Mouse (Mus musculus) 3T3-L1 (cell line): ENCODE results near the gene Gmpr2.

ENCODE experiments used
- DNase-seq: peaks from one replicate; pipeline ENCODE4 v3.0.0-alpha.2; 2015; ENCODE audit warnings: low read depth, low spot score

Gmpr2 gene

DNA sequence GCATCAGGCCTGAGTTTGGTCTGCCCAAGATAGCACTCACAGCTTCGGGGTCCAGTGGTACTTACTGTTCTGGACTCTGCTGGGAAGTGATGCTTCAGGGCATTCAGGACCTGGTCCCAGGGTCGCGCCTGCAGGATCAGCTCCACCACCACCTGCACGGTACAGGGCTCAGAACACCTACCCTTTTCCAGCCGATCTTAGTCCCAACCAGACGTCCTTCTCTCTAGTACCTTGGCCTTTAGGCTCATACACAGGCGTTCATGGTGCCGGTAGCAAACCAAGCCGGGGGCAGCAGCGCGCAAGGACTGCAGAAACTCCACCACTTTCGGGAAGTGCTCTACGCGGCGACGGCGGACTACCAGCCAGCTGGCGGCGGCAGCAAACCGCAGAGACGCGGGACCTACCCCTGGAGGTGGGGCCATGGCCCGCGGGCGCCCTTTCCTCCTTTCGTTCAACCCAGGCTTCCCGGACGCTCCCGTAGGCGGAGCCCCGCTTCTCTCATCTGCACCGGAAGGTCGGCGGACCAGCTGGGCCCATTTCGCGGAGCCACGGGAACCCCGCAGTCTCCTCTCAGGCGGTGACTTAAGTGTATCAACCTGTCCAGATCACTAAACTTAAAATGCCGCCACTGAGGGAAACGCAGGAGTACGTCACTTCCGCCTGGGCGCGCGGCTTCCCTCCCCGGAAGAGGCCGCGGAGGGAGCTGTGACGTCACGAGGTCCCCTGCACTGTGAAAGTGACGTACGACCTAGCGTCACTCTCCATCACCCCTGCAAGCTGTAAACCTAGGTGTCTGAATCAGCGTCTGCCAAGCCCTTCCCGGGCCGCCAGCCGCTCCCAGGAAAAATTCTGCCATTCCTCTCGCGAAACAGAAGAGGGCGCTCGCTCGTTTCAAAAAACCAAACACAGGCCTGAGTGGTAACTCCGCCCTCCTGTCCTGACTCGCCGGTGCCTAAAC lies 9.7 kb downstream of the Gmpr2 start, which contains the start of gene Tinf2:
Tinf2 (minus strand) TSS at position 661 of the 958 bp plus-strand sequence.
- peak; percentile 92 for DNase-seq

DNA sequence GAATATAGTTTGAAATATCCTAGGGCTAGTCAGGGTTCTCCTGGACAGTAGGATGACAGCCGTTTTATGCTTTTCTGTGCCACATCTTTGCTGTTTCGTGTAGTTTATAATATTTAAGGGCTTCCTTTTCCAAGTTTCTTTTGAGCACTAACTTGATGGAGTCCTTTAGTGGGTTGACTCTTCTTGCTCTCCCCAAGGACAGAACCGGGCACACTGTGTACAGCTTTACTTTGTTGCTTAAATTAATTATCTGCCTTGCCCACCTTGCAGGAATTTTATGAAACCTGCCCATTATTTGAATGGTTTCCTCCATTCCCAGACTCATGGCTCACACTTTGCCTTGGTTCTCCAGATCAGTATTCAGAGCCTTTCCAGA lies 10.4 kb downstream of the Gmpr2 start:
- DNase-seq, result no peak

GRCm38 (mm10) chr14:55689433-55689832 lies 17.7 kb downstream of the Gmpr2 start:
- no peak for DNase-seq

GRCm38 (mm10) chr14:55697226-55697625 lies 25.5 kb downstream of the Gmpr2 start:
- DNase-seq, result no peak

DNA sequence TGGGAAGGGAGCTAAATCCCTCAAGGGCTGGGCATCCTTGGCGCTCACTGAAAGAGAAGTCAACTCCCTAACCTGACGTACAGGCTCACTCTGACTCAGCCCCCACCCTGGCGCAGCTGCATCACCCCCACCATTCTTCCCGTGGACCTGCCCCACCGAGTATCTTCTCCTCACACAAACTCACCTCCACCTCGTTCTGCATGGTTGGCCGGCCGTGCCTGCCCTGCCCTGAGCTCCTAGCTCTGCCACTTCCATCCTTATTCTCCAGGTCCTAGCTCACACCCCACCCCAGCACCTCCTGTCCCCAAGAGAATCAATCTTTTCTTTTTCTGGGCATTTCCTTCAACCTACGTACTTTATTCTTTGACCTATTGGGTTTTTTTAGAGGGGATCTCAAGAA lies 29.4 kb downstream of the Gmpr2 start:
- DNase-seq, result no peak

- no peak for DNase-seq
These were observed 31.0 kb downstream of the Gmpr2 start for GRCm38 (mm10) chr14:55702761-55703160.

- DNase-seq, result no peak
These were observed 34.4 kb downstream of the Gmpr2 start for GRCm38 (mm10) chr14:55706051-55706600.

DNA sequence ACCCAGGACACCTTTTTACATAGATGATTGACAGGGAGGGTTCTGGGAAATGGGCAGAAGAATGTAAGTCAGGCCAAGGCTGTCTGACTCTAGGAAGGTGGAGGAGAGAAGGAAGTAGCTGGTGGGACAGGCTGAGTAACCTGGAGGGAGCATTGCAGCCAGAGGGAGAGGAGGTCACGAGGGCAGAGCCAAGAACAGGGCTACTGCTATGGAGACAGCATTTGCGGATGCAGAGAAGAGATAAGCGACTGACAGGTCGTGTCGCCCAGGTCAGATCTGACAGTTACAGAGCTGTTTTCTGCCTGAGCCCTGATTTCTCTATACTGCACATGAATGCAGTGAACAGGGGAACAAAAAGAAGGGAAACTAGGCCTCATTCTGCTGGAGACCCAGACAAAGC lies 35.7 kb downstream of the Gmpr2 start:
- DNase-seq, result no peak

GRCm38 (mm10) chr14:55709509-55709908 lies 37.8 kb downstream of the Gmpr2 start:
- no peak for DNase-seq

DNA sequence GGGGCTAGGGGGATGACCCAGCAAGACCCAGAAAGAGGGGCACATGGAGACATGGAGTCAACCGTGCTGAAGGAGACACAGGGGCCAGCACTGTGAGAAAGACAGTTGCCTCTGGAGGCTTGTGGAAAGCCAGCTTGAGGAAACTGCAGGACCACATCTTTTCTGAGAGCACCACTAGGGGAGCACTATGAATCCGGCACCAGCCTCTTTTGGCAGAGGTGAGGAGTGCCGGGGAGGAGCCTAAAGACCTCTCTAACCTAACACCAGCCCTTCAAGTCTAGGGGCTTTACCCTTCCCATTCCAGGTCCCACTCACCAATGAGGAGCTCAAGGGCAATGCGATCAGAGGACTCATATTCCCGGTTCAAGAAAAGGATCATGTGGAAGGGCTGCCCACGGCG lies 40.0 kb downstream of the Gmpr2 start:
- DNase-seq, result no peak

GRCm38 (mm10) chr14:55713007-55713728 lies 41.4 kb downstream of the Gmpr2 start:
- no peak for DNase-seq

- DNase-seq, result no peak
These were observed 42.0 kb downstream of the Gmpr2 start, which contains the start of gene Tgm1 for GRCm38 (mm10) chr14:55713729-55714122. Tgm1 (minus strand) TSS chr14:55713926.

GRCm38 (mm10) chr14:55714893-55715292 lies 43.2 kb downstream of the Gmpr2 start:
- DNase-seq, result peak; percentile 33

- DNase-seq, result no peak
These were observed 44.5 kb downstream of the Gmpr2 start for GRCm38 (mm10) chr14:55716271-55716670.

DNA sequence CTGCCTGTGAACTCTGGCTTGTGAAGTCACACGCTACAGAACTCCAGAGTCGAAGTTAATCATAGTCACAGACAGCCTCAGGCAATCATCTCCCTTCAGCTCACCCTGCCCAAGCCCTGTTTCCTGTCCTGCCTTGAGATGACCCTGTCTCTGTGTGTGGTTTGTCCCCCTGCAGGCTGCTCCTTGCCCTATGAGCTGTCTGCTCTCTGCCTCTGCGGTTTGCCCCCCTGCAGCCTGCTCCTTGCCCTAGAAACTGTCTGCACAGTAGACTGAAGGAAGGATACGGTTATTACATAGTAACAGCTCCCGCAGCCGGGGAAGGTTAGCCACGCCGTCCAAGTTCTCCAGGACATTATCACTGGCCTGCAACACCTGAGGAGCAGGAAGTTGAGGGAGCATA lies 45.1 kb downstream of the Gmpr2 start:
- no peak for DNase-seq

GRCm38 (mm10) chr14:55719737-55720136 lies 48.0 kb downstream of the Gmpr2 start:
- DNase-seq, result no peak

DNA sequence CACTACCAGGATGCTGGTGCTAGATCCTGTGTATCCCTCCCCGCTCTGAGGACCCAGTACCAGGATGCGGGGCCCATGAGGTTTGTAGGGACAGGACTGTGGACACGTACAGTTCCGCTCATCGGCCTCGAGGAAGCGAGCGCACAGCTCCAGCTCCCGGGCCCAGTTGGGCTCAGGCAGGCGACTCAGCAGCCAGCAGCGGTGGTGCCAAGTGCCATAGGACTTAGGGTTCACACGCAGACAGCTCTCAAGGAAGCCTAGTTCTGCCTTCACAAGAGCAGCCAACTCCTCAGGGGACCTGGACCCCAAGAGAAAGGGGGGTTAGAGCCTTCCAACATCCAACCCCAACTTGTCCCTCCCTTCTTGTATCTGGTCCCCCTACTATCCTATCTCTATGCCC lies 48.9 kb downstream of the Gmpr2 start:
- no peak for DNase-seq

- DNase-seq, result no peak
These were observed 49.3 kb downstream of the Gmpr2 start for GRCm38 (mm10) chr14:55721076-55721475.

DNA sequence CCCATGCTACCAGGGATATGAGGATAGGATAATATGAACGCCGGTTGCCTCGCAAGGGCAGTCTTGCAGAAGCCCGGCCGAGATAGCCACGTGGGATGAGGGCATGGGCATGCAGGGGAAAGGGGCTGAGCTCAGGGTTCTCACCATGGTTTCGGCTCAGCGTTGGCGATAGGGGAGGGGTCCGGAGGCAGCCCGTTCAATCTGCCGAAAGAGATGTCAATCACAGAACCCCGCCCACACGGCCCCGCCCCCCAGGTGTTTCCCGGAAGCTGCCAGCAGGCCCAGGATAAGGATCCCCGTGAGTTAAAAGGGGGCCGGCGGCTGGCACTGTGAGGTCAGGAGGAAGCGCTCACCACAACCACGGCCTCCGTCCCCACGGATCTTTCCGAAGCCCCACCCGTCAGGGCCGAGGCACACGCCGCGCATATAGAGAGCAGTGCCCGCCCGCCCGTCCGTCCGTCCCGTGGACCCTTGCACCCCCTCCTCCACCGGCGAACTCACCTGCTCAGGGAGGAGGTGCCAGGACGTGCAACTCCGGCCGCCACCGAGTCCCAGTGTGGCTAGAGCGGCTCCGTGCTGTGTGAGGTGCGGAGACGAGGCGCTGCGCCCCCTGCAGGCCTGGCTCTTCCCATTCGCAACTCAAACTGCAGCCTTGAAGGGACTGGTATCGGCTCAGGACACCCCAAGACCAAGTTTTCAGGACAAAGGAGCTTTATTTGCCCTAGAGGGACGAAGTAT lies 50.1 kb downstream of the Gmpr2 start, which contains the start of gene Rabggta:
Rabggta (minus strand) TSS at position 564 of the 738 bp plus-strand sequence.
- DNase-seq, result peak; percentile 85

DNA sequence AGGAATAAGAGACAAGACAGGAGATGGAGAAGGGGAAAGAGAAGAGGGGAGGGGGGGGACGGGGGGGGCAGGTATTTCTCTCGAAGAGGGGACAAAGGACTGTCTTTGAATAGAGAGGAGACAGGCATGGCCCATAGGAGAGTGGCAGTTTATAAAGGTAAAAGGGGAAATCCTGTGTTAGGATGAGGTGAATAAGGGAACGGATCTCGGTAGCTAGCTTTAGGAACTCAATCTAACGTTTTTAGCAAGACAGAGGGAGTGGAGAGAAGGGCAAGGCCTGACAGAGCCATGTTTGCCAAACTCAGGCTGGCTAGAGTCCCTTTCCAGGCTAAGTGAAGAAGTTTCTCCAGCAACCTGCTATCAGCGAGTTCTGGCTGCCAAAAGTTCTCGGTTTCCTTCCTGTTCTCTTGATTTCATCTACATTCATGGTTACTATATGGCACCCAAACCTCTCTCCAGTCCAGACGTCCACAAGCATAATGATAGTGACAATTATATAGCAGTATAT lies 50.8 kb downstream of the Gmpr2 start:
- DNase-seq, result no peak

DNA sequence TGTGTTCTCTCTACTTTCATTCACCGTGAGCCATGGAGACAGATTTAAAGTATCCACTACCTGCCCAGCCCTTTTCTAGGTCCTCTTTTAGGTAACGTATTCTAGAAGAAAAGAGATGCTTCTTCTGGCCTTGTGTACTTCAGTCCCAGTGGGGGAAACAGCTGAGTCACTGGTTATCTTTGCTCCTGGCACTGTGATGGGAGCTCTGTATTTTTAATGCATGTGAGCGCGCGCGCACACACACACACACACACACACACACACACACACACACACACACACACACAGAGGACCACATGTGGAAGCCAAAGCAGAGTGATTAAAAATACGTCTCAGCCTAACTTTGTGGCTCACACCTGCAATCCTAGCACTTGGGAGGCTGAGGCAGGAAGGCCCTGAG lies 51.7 kb downstream of the Gmpr2 start:
- DNase-seq, result no peak
